Mouse (Mus musculus) heart, postnatal 0 days (tissue): Measurements from ENCODE around the gene Wbp4. TPM values are rescaled to one million over a fixed set of nuclear protein-coding genes. Genes with fewer than 3 reads are reported as not detected.
A peak's percentile ranks its signal among the peaks of the same experiment; 100 is the strongest.

Experiments
- ATAC-seq: fragments of 200-750 bp; cut with Nextera tagmentation; 2 replicates; pipeline ENCODE4 v1.8.0; 2017; ENCODE audit warnings: low read depth, moderate number of reproducible peaks, moderate library complexity; ENCODE audit not compliant: insufficient read depth
- DNase-seq: peaks from one replicate; pipeline ENCODE4 v3.0.0-alpha.2; 2016; ENCODE audit warnings: low spot score
- H3K27ac ChIP-seq: fragments of 300-500 bp; sonication (generic); 2 replicates; pipeline ENCODE4 v1.5.1; 2014; ENCODE audit warnings: low read depth, mild to moderate bottlenecking
- H3K27me3 ChIP-seq: fragments of 300-500 bp; sonication (generic); 2 replicates; pipeline ENCODE4 v1.6.1; 2014; ENCODE audit warnings: low read length, mixed read lengths; ENCODE audit not compliant: control insufficient read depth, insufficient read depth
- H3K36me3 ChIP-seq: fragments of 300-500 bp; sonication (generic); replicated peaks from 2 replicates; pipeline ENCODE4 v1.6.1; 2014; ENCODE audit warnings: low read length, mixed read lengths; ENCODE audit not compliant: control insufficient read depth, insufficient read depth
- H3K4me1 ChIP-seq: fragments of 300-500 bp; sonication (generic); 2 replicates; pipeline ENCODE4 v1.6.1; 2014; ENCODE audit warnings: antibody characterized with exemption; ENCODE audit not compliant: control insufficient read depth, insufficient read depth
- H3K4me2 ChIP-seq: fragments of 300-500 bp; sonication (generic); 2 replicates; pipeline ENCODE4 v1.6.1; 2014; ENCODE audit warnings: low read depth, mild to moderate bottlenecking, low read length, moderate library complexity
- H3K4me3 ChIP-seq: fragments of 300-500 bp; sonication (generic); 2 replicates; pipeline ENCODE4 v1.5.1; 2014; ENCODE audit warnings: low read depth, low read length
- H3K9ac ChIP-seq: fragments of 300-500 bp; sonication (generic); replicated peaks from 2 replicates; pipeline ENCODE4 v1.6.1; 2014; ENCODE audit warnings: low read depth, low read length, mixed read lengths
- H3K9me3 ChIP-seq: fragments of 300-500 bp; sonication (generic); replicated peaks from 2 replicates; pipeline ENCODE4 v1.6.1; 2016; ENCODE audit warnings: low read length; ENCODE audit not compliant: control insufficient read depth
- CTCF ChIP-seq: IDR thresholded peaks from 2 replicates; pipeline ENCODE4 v1.5.1; 2016; ENCODE audit warnings: antibody characterized with exemption, control low read depth, low read depth
- EP300 ChIP-seq: IDR thresholded peaks from 2 replicates; pipeline ENCODE4 v1.6.1; 2016; ENCODE audit warnings: antibody characterized with exemption, low read depth
- WGBS: fragments of 180-500 bp; shearing (Covaris S2); extraction: QIAGEN DNeasy Blood & Tissue Kit; methylation state at CpG from one replicate; pipeline ENCODE4 v1.1.7; 2014; 5-methylcytosine and 5-hydroxymethylcytosine counted together
- polyA plus RNA-seq: library from polyadenylated mRNA; unstranded; fragments of >200 nt; fragmentation: Nextera tagmentation; extraction: Ambion mirVana; gene quantifications from 2 replicates; pipeline ENCODE4 v1.2.1, GENCODE M21; 2015
- total RNA-seq: library from RNA; depleted of rRNA; stranded (reverse); fragments of >200 nt; gene quantifications from 2 replicates; pipeline ENCODE4 v1.2.3, GENCODE M21; 2014; ENCODE audit warnings: low replicate concordance

Gene Wbp4
- total and polyA plus RNA-seq, 2 experiments from 2014 or later, result 10.0 to 26.6 TPM

GRCm38 (mm10) chr14:79486617-79486992 is 5.3 kb upstream of the Wbp4 start:
- TF ChIP-seq CTCF, result no peak
- TF ChIP-seq EP300, result no peak
- peaks cover 45% of the 10 kb centered on the region for H3K4me1 ChIP-seq
- H3K27ac ChIP-seq, result peak overlapping the region; percentile 77
- 7% methylated on average over 8 of the region's 8 CpGs for WGBS
- 0 out of 2 replicates have a peak, but pooled peaks cover under 1% of the 10 kb centered on the region for H3K36me3 ChIP-seq
- H3K4me2 ChIP-seq, result peak overlapping the region; percentile 89
- H3K9me3 ChIP-seq, result no peaks in the 10 kb centered on the region
- peak overlapping the region; percentile 52; the same call in 1 of the 2 replicates for H3K9ac ChIP-seq
- peak overlapping the region; percentile 51 for H3K4me3 ChIP-seq
- no peaks in the 10 kb centered on the region for H3K27me3 ChIP-seq
- ATAC-seq (0 out of 2 replicates have a peak, but pooled peaks have one; percentile 15), DNase-seq (peak; percentile 49)

GRCm38 (mm10) chr14:79483611-79484120 is 2.3 kb upstream of the Wbp4 start:
- no peak for ATAC-seq
- peaks cover 42% of the 10 kb centered on the region for H3K4me1 ChIP-seq
- 69% methylated on average over 8 of the region's 8 CpGs for WGBS
- H3K9ac ChIP-seq, result no peak overlapping the region
- no peak for DNase-seq
- 0 out of 2 replicates have a peak overlapping the region, but pooled peaks have one; percentile 97 for H3K27ac ChIP-seq
- H3K9me3 ChIP-seq, result no peaks in the 10 kb centered on the region
- H3K36me3 ChIP-seq, result no peaks in the 10 kb centered on the region
- H3K27me3 ChIP-seq, result no peaks in the 10 kb centered on the region
- TF ChIP-seq EP300 (no peak), CTCF (no peak)
- peak overlapping the region; percentile 68; the same call in 1 of the 2 replicates for H3K4me3 ChIP-seq
- peak overlapping the region; percentile 67; the same call in 1 of the 2 replicates for H3K4me2 ChIP-seq

GRCm38 (mm10) chr14:79482747-79483355 is 1.5 kb upstream of the Wbp4 start:
- 27% methylated on average over 15 of the region's 15 CpGs for WGBS
- Histone ChIP-seq H3K4me1 (peaks cover 34% of the 10 kb centered on the region), H3K4me3 (peak overlapping the region; percentile 68), H3K36me3 (no peaks in the 10 kb centered on the region), H3K27ac (peak overlapping the region; percentile 97), H3K9me3 (no peaks in the 10 kb centered on the region), H3K27me3 (no peaks in the 10 kb centered on the region), H3K9ac (peak overlapping the region; percentile 94), H3K4me2 (peak overlapping the region; percentile 67)
- ATAC-seq (no peak), DNase-seq (no peak)
- TF ChIP-seq EP300 (no peak), CTCF (no peak)

GRCm38 (mm10) chr14:79482251-79482661 is 936 bp upstream of the Wbp4 start:
- under 1% methylated on average over 11 of the region's 11 CpGs for WGBS
- Histone ChIP-seq H3K4me1 (peaks cover 31% of the 10 kb centered on the region), H3K9me3 (no peaks in the 10 kb centered on the region), H3K27me3 (no peaks in the 10 kb centered on the region), H3K4me3 (peak overlapping the region; percentile 68), H3K9ac (peak overlapping the region; percentile 94), H3K36me3 (0 out of 2 replicates have a peak, but pooled peaks cover 5% of the 10 kb centered on the region), H3K27ac (peak overlapping the region; percentile 97), H3K4me2 (peak overlapping the region; percentile 67)
- no peak; the same call in 1 of the 2 replicates for ATAC-seq
- TF ChIP-seq CTCF (no peak), EP300 (0 out of 2 replicates have a peak, but pooled peaks have one; percentile 0)
- peak; percentile 78 for DNase-seq

- Histone ChIP-seq H3K27me3 (no peaks in the 10 kb centered on the region), H3K4me2 (peak within 1 kb of the TSS; percentile 67), H3K4me1 (peaks cover 20% of the 10 kb centered on the region), H3K9ac (peak within 1 kb of the TSS; percentile 94), H3K4me3 (peak within 1 kb of the TSS; percentile 68), H3K9me3 (no peaks in the 10 kb centered on the region), H3K36me3 (peaks cover 13% of the 10 kb centered on the region), H3K27ac (peak within 1 kb of the TSS; percentile 97)
- under 1% methylated on average over 92 of the region's 96 CpGs for WGBS
- peak; percentile 85 for ATAC-seq
- DNase-seq, result peak; percentile 88
- no peak for TF ChIP-seq CTCF
- TF ChIP-seq EP300, result peak; percentile 95
Measured at GRCm38 (mm10) chr14:79480624-79481338, 539 bp downstream of the Wbp4 start, which contains the start of gene Elf1. TSS of gene Elf1 (plus strand) at chr14:79481194.
